Comparison of ENCODE assay signal across 8 mouse cellular contexts in the genomic region with DNA sequence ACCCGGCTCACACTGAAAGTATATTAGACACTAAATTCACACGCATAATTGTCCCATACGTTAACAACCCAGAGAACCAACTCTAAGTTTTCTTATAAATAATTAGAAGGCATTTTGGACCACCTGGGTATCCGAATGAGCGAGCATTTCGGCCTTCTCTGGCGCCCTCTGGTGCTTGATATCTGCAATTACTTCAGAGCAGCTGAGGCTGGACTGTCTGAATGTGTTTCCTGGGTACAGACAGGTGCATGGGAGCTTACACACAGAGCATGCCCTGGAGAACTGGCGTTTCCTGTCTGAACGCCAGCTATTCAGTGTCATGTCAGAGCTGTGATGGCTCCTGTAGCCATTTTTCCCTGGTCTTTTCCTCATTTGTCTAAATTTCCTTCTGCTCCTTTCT. TPM values are rescaled to one million over a fixed set of nuclear protein-coding genes. Genes with fewer than 3 reads are reported as not detected.
DNase-seq lines count a peak whose midpoint lies in the region; ATAC-seq and TF ChIP-seq lines count a peak whose summit lies in the region.

No protein-coding gene starts in this region.

- intact Hi-C loops in gastrocnemius, postnatal 14 days (cut with DNase I; ENCODE audit: low total_unique reads): loop anchor here (10.0 kb wide), 1 partner anchor 290 kb away; no protein-coding TSS in a partner anchor
- intact Hi-C loops in left cerebral cortex, postnatal 4 days (cut with DNase I): loop anchor here (10.0 kb wide), 1 partner anchor 250 kb away; no protein-coding TSS in a partner anchor

- H3K9me3 ChIP-seq in G1E (replicated peaks): no peaks in the 10 kb centered on the region

- no peak overlapping the region for H3K4me3 ChIP-seq in G1E (ENCODE audit: low read depth, low read length)
- H3K4me3 ChIP-seq in cerebellum, adult 2 months (replicated peaks; ENCODE audit: insufficient read depth, low read depth, low read length): no peak overlapping the region

- H3K36me3 ChIP-seq in G1E (replicated peaks): no peaks in the 10 kb centered on the region

- peaks cover 10% of the 10 kb centered on the region; the same call in 1 of the 2 replicates for H3K27me3 ChIP-seq in G1E (ENCODE audit: insufficient read depth, low read length)
- H3K27me3 ChIP-seq in cerebellum, adult 2 months (ENCODE audit: control insufficient read depth, insufficient read depth, low read length): peaks cover 1% of the 10 kb centered on the region; the same call in 1 of the 2 replicates

- TF ChIP-seq CTCF in G1E (IDR thresholded peaks at IDR 0.05; ENCODE audit: low read depth, low read length): peak; percentile 74
- TF ChIP-seq CTCF in cerebellum, adult 2 months (IDR thresholded peaks at IDR 0.05; ENCODE audit: borderline replicate concordance, insufficient read depth, low read depth, low read length): peak; percentile 77

- H3K27ac ChIP-seq in cerebellum, adult 2 months (ENCODE audit: insufficient read depth, low read length): no peak overlapping the region

- no peak for TF ChIP-seq POLR2A in cerebellum, adult 2 months (IDR thresholded peaks at IDR 0.05; ENCODE audit: borderline replicate concordance, insufficient read depth, low read length)

- peaks cover 36% of the 10 kb centered on the region for H3K4me1 ChIP-seq in G1E (ENCODE audit: insufficient read depth, low read depth, low read length)
- H3K4me1 ChIP-seq in cerebellum, adult 2 months (ENCODE audit: control insufficient read depth, insufficient read depth, low read length): no peaks in the 10 kb centered on the region

- peak; percentile 59 to 76 for DNase-seq in left cerebral cortex, adult 18-20 months (ENCODE audit: low spot score in 2 of 2)
- no peak for DNase-seq in left cerebral cortex, adult 11 months (ENCODE audit: low spot score)
- peak; percentile 50 for DNase-seq in G1E (ENCODE audit: low spot score)
- DNase-seq in cerebellum, adult 2 months: peak; percentile 41 to 55
- DNase-seq in gastrocnemius, postnatal 14 days: peak; percentile 33
- DNase-seq in left cerebral cortex, postnatal 4 days: peak; percentile 51
- DNase-seq in naive thymus-derived CD4-positive, alpha-beta T cell, adult 2 months (ENCODE audit: low read depth): peak; percentile 85
- peak; percentile 75 for DNase-seq in thymus, postnatal 25 days

- peak; percentile 17; the same call in 1 of the 2 replicates for ATAC-seq in G1E (ENCODE audit: extremely low read depth, insufficient number of reproducible peaks, low FRiP score, poor library complexity, severe bottlenecking)

- WGBS in cerebellum, adult 2 months: 3% methylated on average over 9 of the region's 9 CpGs

RNA-seq across cellular contexts. Expression of a gene that starts 4.1 kb away (rescaled TPM):
- total RNA-seq in left cerebral cortex, adult 18-20 months (2021): 10 to 100 TPM; 15.5 to 17.5 TPM
- total RNA-seq in G1E (2014; fragmentation: Nextera tagmentation): 35.6 and 38.5 TPM in 2 replicates
- total RNA-seq in G1E (2017): 25.5 and 27.8 TPM in 2 replicates
- 13.1 and 14.0 TPM in 2 replicates for polyA plus RNA-seq in G1E (2012)
- 5.9 and 6.6 TPM in 2 replicates for polyA plus RNA-seq in cerebellum, adult 2 months (2012; rRNA removed)
- total RNA-seq in gastrocnemius, postnatal 14 days (2021): 1 to 10 TPM; 1.5 to 1.9 TPM
- 1 to 10 TPM; 4.7 to 5.5 TPM for total RNA-seq in left cerebral cortex, postnatal 4 days (2021)

RNA-seq across cellular contexts. Expression of a gene that starts 23.4 kb away (rescaled TPM):
- total RNA-seq in left cerebral cortex, adult 18-20 months (2021): 10 to 100 TPM; 34.6 to 36.5 TPM
- total RNA-seq in G1E (2014; fragmentation: Nextera tagmentation): 111 and 112 TPM in 2 replicates
- total RNA-seq in G1E (2017): 76.4 and 78.5 TPM in 2 replicates
- 113 and 128 TPM in 2 replicates for polyA plus RNA-seq in G1E (2012)
- polyA plus RNA-seq in cerebellum, adult 2 months (2012; rRNA removed): 28.1 and 31.1 TPM in 2 replicates
- 10 to 100 TPM in 1 of 2 experiments, 1 to 10 TPM in 1; 8.8 to 10.7 TPM for total RNA-seq in gastrocnemius, postnatal 14 days (2021)
- total RNA-seq in left cerebral cortex, postnatal 4 days (2021): 10 to 100 TPM; 47.5 to 49.2 TPM
